Mouse (Mus musculus): Measurements from ENCODE around the gene Wdr1. TPM values are rescaled to one million over a fixed set of nuclear protein-coding genes. Genes with fewer than 3 reads are reported as not detected.

Wdr1 gene
- polyA plus RNA-seq, 1 experiment: 157 TPM

- WGBS: 85% methylated on average over 5 of the region's 5 CpGs
- no peak for DNase-seq
- H3K4me1 ChIP-seq (ENCODE audit: control insufficient read depth, insufficient read depth, low read length): no peaks in the 10 kb centered on the region
- no peaks in the 10 kb centered on the region for H3K27me3 ChIP-seq (ENCODE audit: control insufficient read depth, insufficient read depth, low read length)
- no peak overlapping the region for H3K4me3 ChIP-seq (replicated peaks; ENCODE audit: insufficient read depth, low read depth, low read length)
- TF ChIP-seq POLR2A (IDR thresholded peaks at IDR 0.05; ENCODE audit: borderline replicate concordance, insufficient read depth, low read length) (no peak), CTCF (IDR thresholded peaks at IDR 0.05; ENCODE audit: borderline replicate concordance, insufficient read depth, low read depth, low read length) (no peak)
- no peak overlapping the region for H3K27ac ChIP-seq (ENCODE audit: insufficient read depth, low read length)
Measured at GRCm38 (mm10) chr5:38522977-38523376, 40.0 kb downstream of the Wdr1 start.

- Histone ChIP-seq H3K4me3 (replicated peaks; ENCODE audit: insufficient read depth, low read depth, low read length) (no peak overlapping the region), H3K27me3 (ENCODE audit: control insufficient read depth, insufficient read depth, low read length) (no peaks in the 10 kb centered on the region), H3K27ac (ENCODE audit: insufficient read depth, low read length) (no peak overlapping the region), H3K4me1 (ENCODE audit: control insufficient read depth, insufficient read depth, low read length) (peaks cover 3% of the 10 kb centered on the region; the same call in 1 of the 2 replicates)
- no peak for TF ChIP-seq POLR2A (IDR thresholded peaks at IDR 0.05; ENCODE audit: borderline replicate concordance, insufficient read depth, low read length)
- no peak for TF ChIP-seq CTCF (IDR thresholded peaks at IDR 0.05; ENCODE audit: borderline replicate concordance, insufficient read depth, low read depth, low read length)
- DNase-seq: no peak
- 57% methylated on average over 1 of the region's 1 CpGs for WGBS
Measured at GRCm38 (mm10) chr5:38520838-38521237, 42.2 kb downstream of the Wdr1 start.

- WGBS: 24% methylated on average over 6 of the region's 6 CpGs
- Histone ChIP-seq H3K27me3 (ENCODE audit: control insufficient read depth, insufficient read depth, low read length) (no peaks in the 10 kb centered on the region), H3K4me3 (replicated peaks; ENCODE audit: insufficient read depth, low read depth, low read length) (no peak overlapping the region), H3K4me1 (ENCODE audit: control insufficient read depth, insufficient read depth, low read length) (peaks cover 3% of the 10 kb centered on the region; the same call in 1 of the 2 replicates), H3K27ac (ENCODE audit: insufficient read depth, low read length) (no peak overlapping the region)
- peak in 1 of 2 experiments; percentile 33 for DNase-seq
- TF ChIP-seq POLR2A (IDR thresholded peaks at IDR 0.05; ENCODE audit: borderline replicate concordance, insufficient read depth, low read length): no peak
- TF ChIP-seq CTCF (IDR thresholded peaks at IDR 0.05; ENCODE audit: borderline replicate concordance, insufficient read depth, low read depth, low read length): peak; percentile 46; the same call in 1 of the 2 replicates
Measured at GRCm38 (mm10) chr5:38516267-38516666, 46.8 kb downstream of the Wdr1 start.

- Histone ChIP-seq H3K4me3 (replicated peaks; ENCODE audit: insufficient read depth, low read depth, low read length) (no peak overlapping the region), H3K4me1 (ENCODE audit: control insufficient read depth, insufficient read depth, low read length) (peaks cover 3% of the 10 kb centered on the region; the same call in 1 of the 2 replicates), H3K27me3 (ENCODE audit: control insufficient read depth, insufficient read depth, low read length) (no peaks in the 10 kb centered on the region), H3K27ac (ENCODE audit: insufficient read depth, low read length) (no peak overlapping the region)
- TF ChIP-seq CTCF (IDR thresholded peaks at IDR 0.05; ENCODE audit: borderline replicate concordance, insufficient read depth, low read depth, low read length): no peak
- 8% methylated on average over 2 of the region's 2 CpGs for WGBS
- DNase-seq: no peak
Measured at GRCm38 (mm10) chr5:38512991-38513390, 50.0 kb downstream of the Wdr1 start.

- 65% methylated on average over 4 of the region's 4 CpGs for WGBS
- Histone ChIP-seq H3K4me3 (replicated peaks; ENCODE audit: insufficient read depth, low read depth, low read length) (no peak overlapping the region), H3K4me1 (ENCODE audit: control insufficient read depth, insufficient read depth, low read length) (no peaks in the 10 kb centered on the region), H3K27me3 (ENCODE audit: control insufficient read depth, insufficient read depth, low read length) (no peaks in the 10 kb centered on the region), H3K27ac (ENCODE audit: insufficient read depth, low read length) (no peak overlapping the region)
- DNase-seq: no peak
- no peak for TF ChIP-seq CTCF (IDR thresholded peaks at IDR 0.05; ENCODE audit: borderline replicate concordance, insufficient read depth, low read depth, low read length)
- no peak for TF ChIP-seq POLR2A (IDR thresholded peaks at IDR 0.05; ENCODE audit: borderline replicate concordance, insufficient read depth, low read length)
Measured at GRCm38 (mm10) chr5:38509568-38509967, 53.5 kb downstream of the Wdr1 start.

- WGBS: 89% methylated on average over 3 of the region's 3 CpGs
Measured at GRCm38 (mm10) chr5:38505435-38505765, 57.6 kb downstream of the Wdr1 start.

GRCm38 (mm10) chr5:38504747-38505434, 58.1 kb downstream of the Wdr1 start:
- H3K27me3 ChIP-seq (ENCODE audit: control insufficient read depth, insufficient read depth, low read length): no peaks in the 10 kb centered on the region
- no peak for TF ChIP-seq CTCF (IDR thresholded peaks at IDR 0.05; ENCODE audit: borderline replicate concordance, insufficient read depth, low read depth, low read length)
- TF ChIP-seq POLR2A (IDR thresholded peaks at IDR 0.05; ENCODE audit: borderline replicate concordance, insufficient read depth, low read length): no peak
- WGBS: 69% methylated on average over 6 of the region's 6 CpGs
- no peak for DNase-seq
- no peaks in the 10 kb centered on the region for H3K4me1 ChIP-seq (ENCODE audit: control insufficient read depth, insufficient read depth, low read length)
- H3K4me3 ChIP-seq (replicated peaks; ENCODE audit: insufficient read depth, low read depth, low read length): no peak overlapping the region
- H3K27ac ChIP-seq (ENCODE audit: insufficient read depth, low read length): no peak overlapping the region

More at GRCm38 (mm10) chr5:38505435-38505765, 57.6 kb downstream of the Wdr1 start:
- H3K4me1 ChIP-seq (ENCODE audit: control insufficient read depth, insufficient read depth, low read length): no peaks in the 10 kb centered on the region
- H3K27ac ChIP-seq (ENCODE audit: insufficient read depth, low read length): no peak overlapping the region
- TF ChIP-seq CTCF (IDR thresholded peaks at IDR 0.05; ENCODE audit: borderline replicate concordance, insufficient read depth, low read depth, low read length) (no peak), POLR2A (IDR thresholded peaks at IDR 0.05; ENCODE audit: borderline replicate concordance, insufficient read depth, low read length) (no peak)
- H3K27me3 ChIP-seq (ENCODE audit: control insufficient read depth, insufficient read depth, low read length): no peaks in the 10 kb centered on the region
- no peak for DNase-seq
- H3K4me3 ChIP-seq (replicated peaks; ENCODE audit: insufficient read depth, low read depth, low read length): no peak overlapping the region

- no peaks in the 10 kb centered on the region for H3K27me3 ChIP-seq (ENCODE audit: control insufficient read depth, insufficient read depth, low read length)
- TF ChIP-seq CTCF (IDR thresholded peaks at IDR 0.05; ENCODE audit: borderline replicate concordance, insufficient read depth, low read depth, low read length): no peak
- TF ChIP-seq POLR2A (IDR thresholded peaks at IDR 0.05; ENCODE audit: borderline replicate concordance, insufficient read depth, low read length): no peak
- no peak overlapping the region for H3K27ac ChIP-seq (ENCODE audit: insufficient read depth, low read length)
- H3K4me3 ChIP-seq (replicated peaks; ENCODE audit: insufficient read depth, low read depth, low read length): no peak overlapping the region
- H3K4me1 ChIP-seq (ENCODE audit: control insufficient read depth, insufficient read depth, low read length): no peaks in the 10 kb centered on the region
- WGBS: 33% methylated on average over 1 of the region's 1 CpGs
- DNase-seq: no peak
Measured at GRCm38 (mm10) chr5:38504116-38504515, 58.9 kb downstream of the Wdr1 start.

Data from cerebellum, adult 2 months (tissue).